Mouse (Mus musculus) urinary bladder, postnatal 14 days (tissue): Measurements from ENCODE around the gene Ankrd65.

Experiments used
- DNase-seq: peaks from one replicate; pipeline ENCODE4 v3.0.0; 2021; ENCODE audit warnings: low spot score

The Ankrd65 gene

DNA sequence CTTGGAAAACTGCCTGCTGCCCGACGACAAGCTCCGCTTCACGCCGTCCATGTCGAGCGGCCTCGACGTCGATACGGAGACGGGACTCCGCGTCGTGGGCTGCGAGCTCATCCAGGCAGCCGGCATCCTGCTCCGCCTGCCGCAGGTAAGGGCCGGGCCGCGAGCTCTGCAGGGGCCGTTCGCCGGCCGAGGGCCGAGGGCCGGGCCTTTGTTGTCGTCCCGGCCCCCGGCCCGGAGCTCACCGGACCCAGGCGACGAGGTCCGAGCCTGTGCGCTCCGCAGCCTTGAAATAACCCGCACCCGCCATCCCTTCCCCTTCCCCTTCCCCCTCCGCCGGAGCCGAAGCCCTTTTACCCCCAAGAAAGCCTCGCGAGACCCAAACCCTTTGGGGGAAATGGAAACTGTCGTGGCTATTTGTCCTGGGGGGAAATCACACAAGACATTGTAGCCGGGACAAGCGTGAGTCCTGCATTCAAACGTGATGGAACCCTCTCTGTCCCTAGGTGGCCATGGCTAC lies 22.5 kb downstream of the Ankrd65 start:
- DNase-seq: no peak

- no peak for DNase-seq
Measured at GRCm38 (mm10) chr4:155817533-155817932, 27.3 kb downstream of the Ankrd65 start.

DNA sequence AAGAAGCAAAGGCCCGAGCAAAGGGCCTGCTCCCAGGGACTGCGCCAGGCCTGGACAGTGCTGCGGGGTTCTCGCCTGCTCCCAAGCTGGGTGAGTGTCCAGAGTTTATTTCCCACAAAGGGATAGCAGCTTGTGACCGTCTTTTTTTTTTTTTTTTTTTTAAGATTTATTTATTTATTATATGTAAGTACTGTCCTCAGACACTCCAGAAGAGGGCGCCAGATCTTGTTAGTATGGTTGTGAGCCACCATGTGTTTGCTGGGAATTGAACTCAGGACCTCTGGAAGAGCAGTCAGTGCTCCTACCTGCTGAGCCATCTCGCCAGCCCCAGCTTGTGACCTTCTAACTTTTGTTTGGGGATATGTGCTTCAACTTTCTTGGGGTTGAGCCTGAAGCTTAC lies 30.8 kb downstream of the Ankrd65 start:
- no peak for DNase-seq

- no peak for DNase-seq
Measured at GRCm38 (mm10) chr4:155823443-155823842, 33.2 kb downstream of the Ankrd65 start.

GRCm38 (mm10) chr4:155829866-155830265 lies 39.6 kb downstream of the Ankrd65 start:
- no peak for DNase-seq

GRCm38 (mm10) chr4:155830596-155830995 lies 40.4 kb downstream of the Ankrd65 start:
- no peak for DNase-seq

DNA sequence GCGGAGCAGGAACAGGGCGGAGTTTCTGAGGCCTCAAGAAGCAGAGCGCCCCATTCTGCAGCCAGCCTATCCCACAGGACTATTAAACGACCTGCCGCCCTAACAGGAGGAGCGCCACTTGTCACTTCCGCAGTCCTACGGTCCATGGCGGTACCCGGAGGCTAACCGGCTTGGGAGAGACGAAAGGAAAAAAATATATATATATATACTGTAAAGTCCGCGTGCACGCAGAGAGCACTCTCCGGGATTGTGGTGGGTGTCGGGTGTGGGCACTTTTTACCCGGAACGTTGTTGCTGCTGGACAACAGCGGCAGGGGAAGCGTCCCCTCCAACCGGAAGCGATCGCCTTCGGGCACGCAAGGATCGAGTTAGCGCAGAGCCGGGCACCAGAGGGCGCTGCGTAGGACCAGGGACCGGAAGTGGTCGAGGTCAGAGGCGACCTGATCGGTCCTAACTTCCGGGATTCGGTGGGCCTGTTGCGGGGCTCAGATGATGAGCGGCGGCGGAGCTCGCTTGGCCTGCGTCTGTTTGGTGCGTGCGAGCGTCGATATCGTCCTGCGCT lies 41.0 kb downstream of the Ankrd65 start, which contains the start of gene Aurkaip1:
Aurkaip1 (plus strand) TSS at position 68 of the 562 bp plus-strand sequence.
- DNase-seq: peak; percentile 96

DNA sequence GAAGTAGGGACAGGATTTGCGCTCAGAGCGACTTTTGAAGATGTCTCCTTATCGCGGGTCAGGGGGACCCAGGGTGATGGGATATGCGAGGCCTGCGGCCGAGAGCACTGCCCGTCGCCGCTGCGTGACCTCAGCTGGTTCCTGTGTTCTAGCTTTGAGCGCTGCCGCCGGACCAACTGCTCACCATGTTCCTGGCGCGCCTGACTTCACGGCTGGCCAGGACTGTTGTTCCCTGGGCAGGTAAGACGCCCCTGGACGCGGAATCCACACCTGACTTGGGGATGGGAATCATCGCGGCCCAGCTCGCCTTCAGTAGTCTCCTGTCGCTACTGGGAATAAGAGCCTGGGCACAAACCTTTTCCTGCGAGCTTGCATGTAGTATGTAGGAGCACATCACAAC lies 41.6 kb downstream of the Ankrd65 start:
- DNase-seq: no peak

DNA sequence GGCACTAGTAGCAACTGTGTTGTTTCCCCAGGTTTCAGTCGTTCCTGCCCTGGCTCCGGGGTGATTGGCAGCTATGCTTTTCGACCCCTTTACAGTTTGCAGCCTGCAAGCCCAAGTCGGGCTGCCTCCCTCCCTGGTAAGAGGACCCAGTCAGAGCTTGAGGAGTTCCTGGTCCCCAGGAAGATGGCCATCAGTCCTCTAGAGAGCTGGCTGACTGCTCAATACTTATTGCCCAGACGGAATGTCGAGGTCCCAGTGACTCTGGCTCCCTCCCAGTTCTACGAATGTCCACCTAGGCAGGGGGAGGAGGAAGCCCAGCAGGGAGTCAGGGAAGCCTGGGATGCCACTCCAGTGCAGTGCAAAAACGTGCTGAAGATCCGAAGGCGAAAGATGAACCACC lies 42.1 kb downstream of the Ankrd65 start:
- no peak for DNase-seq

DNA sequence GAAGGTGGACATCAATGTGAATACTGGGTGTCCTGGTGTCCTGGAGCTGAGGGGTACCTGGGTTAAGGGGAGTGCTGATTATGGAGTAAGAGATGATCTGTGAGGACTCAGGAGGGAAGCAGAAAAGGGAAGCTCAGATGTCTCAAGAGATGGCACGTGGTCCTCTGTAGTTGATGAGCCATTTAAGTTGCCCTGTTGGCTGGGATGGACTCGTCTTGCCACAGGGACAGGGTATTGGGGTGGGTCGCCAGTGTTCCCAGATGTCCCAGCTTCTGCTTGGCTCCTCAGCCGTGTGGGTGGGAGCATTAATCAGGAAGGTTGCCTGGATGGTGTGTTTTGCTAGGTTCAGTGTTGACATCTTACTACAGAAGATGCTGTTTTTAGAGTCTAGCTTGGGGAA lies 43.0 kb downstream of the Ankrd65 start:
- no peak for DNase-seq

GRCm38 (mm10) chr4:155833836-155834235 lies 43.6 kb downstream of the Ankrd65 start:
- peak; percentile 79 for DNase-seq

- no peak for DNase-seq
Measured at GRCm38 (mm10) chr4:155837404-155838010, 47.3 kb downstream of the Ankrd65 start.

DNA sequence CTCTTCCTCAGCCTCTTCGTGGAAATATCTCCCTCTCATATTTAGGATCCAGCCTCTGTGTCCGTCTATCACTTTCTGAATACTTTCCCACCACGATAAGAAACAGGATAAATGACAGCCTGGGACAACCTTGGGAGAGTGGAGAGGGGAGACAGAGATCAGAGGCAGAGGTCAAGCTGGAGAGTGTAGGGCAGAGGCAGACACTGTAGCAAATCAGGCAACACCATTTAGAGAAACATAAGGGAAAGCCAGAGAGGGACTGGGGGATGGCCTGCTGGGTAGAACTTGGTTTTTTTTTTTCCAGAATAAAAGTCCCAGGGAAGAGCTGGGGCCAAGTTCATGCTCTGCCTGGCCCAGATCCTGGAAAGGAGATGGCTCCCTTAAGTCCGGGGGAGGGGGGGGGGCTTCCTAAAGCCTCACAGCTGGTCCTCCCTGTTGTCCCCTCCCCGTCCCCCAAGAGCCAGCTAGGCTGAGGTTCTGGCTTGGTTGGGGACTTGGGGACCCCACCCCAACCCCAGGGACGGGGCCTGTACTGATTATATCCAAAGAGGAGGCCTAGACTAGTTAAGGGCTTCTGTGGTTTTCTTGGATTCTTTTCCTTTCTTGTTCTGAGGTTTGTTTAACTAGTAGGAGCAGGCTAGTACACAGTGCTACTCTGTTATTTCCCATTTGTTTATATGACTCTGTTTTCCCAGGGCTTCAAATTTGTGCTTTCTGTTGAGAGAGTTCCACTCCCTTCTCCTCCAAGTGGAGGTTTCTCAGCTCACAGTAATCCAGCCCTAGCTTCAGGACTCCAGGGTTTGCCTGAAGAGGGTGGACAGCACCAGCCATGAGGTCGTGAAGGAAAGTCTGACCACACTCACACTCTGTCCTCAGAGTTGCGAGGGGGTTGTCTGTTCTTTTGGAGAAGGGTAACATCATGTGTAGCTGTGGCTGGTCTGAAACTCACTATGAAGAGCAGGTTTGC lies 48.2 kb downstream of the Ankrd65 start:
- DNase-seq: peak; percentile 34

GRCm38 (mm10) chr4:155839483-155839910 lies 49.3 kb downstream of the Ankrd65 start, which contains the start of gene Mxra8:
Gene Mxra8 (plus strand): TSS chr4:155839680.
- peak; percentile 88 for DNase-seq

DNA sequence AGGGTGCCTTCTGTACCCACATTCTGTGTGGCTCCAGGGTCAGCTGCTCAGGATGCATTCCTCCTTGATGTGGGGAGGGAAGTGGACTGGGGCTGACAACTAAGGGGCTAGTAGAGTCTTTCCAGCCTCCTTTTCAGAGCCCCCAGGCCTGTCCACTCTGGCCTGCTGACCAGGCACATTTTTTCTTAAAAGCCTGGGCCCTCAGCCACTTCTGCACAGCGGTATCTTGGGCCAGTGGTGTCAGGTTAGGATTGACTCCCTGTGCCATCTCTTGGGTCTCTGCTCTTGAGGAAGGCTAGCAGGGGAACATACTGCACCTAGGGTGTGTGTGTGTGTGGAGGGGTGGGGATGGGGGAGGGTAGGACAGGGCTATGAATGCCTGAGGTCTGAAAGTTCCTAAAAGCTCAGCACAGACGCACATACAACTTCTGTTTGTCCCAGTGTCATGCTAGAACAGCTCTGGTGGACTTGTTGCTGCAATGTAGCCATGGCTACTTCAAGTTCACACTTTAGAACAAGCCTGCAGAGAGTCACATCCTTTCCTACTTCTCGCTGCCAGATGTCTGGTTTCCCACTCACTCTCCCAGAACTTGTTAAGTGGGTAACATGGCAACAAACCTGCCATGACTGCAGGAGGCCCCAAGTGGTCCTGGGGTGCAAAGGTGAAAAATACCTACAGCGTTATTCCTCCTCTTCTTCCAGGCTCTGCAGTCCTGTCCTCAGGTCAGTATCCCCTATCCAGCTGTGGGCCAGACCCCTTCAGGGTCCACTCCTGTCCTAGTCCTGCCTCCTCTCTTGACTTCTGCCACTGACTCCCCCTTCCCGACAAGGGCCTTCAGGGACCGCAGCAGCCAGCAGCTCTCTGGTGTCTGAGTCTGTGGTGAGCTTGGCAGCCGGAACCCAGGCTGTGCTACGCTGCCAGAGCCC lies 50.1 kb downstream of the Ankrd65 start:
- no peak for DNase-seq

- peak; percentile 77 for DNase-seq
Measured at GRCm38 (mm10) chr4:155841003-155841454, 50.8 kb downstream of the Ankrd65 start.

- DNase-seq: no peak
Measured at GRCm38 (mm10) chr4:155841651-155842270, 51.5 kb downstream of the Ankrd65 start.

- DNase-seq: no peak
Measured at GRCm38 (mm10) chr4:155843231-155843630, 53.0 kb downstream of the Ankrd65 start.

- DNase-seq: peak; percentile 93
Measured at GRCm38 (mm10) chr4:155846871-155847578, 56.8 kb downstream of the Ankrd65 start, which contains the start of gene Dvl1. Gene Dvl1 (plus strand): TSS chr4:155847402.
